Mouse (Mus musculus) midbrain, embryonic 14.5 days (tissue): ENCODE results near the gene Lmo4. TPM values are rescaled to one million over a fixed set of nuclear protein-coding genes. Genes with fewer than 3 reads are reported as not detected.

Source experiments
- ATAC-seq: fragments of 200-750 bp; cut with Nextera tagmentation; 2 replicates; pipeline ENCODE4 v1.8.0; 2017; ENCODE audit warnings: moderate number of reproducible peaks, moderate library complexity; ENCODE audit not compliant: low FRiP score, low TSS enrichment
- DNase-seq: peaks from one replicate; pipeline ENCODE4 v3.0.0-alpha.2; 2015
- H3K27ac ChIP-seq: fragments of 300-500 bp; sonication (generic); replicated peaks from 2 replicates; pipeline ENCODE4 v1.5.1; 2014; ENCODE audit warnings: mild to moderate bottlenecking, low read depth, low read length, moderate library complexity
- H3K27me3 ChIP-seq: fragments of 300-500 bp; sonication (generic); 2 replicates; pipeline ENCODE4 v1.6.1; 2014; ENCODE audit warnings: low read length, control low read depth, mixed read lengths; ENCODE audit not compliant: control insufficient read depth, insufficient read depth
- H3K36me3 ChIP-seq: fragments of 300-500 bp; sonication (generic); 2 replicates; pipeline ENCODE4 v1.6.1; 2014; ENCODE audit warnings: low read length, control low read depth; ENCODE audit not compliant: control insufficient read depth, insufficient read depth
- H3K4me1 ChIP-seq: fragments of 300-500 bp; sonication (generic); 2 replicates; pipeline ENCODE4 v1.6.1; 2014; ENCODE audit warnings: mild to moderate bottlenecking, antibody characterized with exemption, low read length, control low read depth; ENCODE audit not compliant: control insufficient read depth, insufficient read depth
- H3K4me2 ChIP-seq: fragments of 300-500 bp; sonication (generic); 2 replicates; pipeline ENCODE4 v1.6.1; 2014; ENCODE audit warnings: mild to moderate bottlenecking, low read length, moderate library complexity
- H3K4me3 ChIP-seq: fragments of 300-500 bp; sonication (generic); replicated peaks from 2 replicates; pipeline ENCODE4 v1.5.1; 2014; ENCODE audit warnings: low read depth, low read length
- H3K9ac ChIP-seq: fragments of 300-500 bp; sonication (generic); replicated peaks from 2 replicates; pipeline ENCODE4 v1.6.1; 2014; ENCODE audit warnings: mild to moderate bottlenecking, low read length, moderate library complexity
- H3K9me3 ChIP-seq: fragments of 300-500 bp; sonication (generic); 2 replicates; pipeline ENCODE4 v1.6.1; 2016; ENCODE audit warnings: low read length, control low read depth, mixed read lengths; ENCODE audit not compliant: control insufficient read depth
- WGBS: fragments of 180-500 bp; shearing (Covaris S2); extraction: QIAGEN DNeasy Blood & Tissue Kit; methylation state at CpG from one replicate; pipeline ENCODE4 v1.1.7; 2014; 5-methylcytosine and 5-hydroxymethylcytosine counted together
- polyA plus RNA-seq: library from polyadenylated mRNA; unstranded; fragments of >200 nt; fragmentation: Nextera tagmentation; extraction: Ambion mirVana; gene quantifications from 2 replicates; pipeline ENCODE4 v1.2.1, GENCODE M21; 2014

The Lmo4 gene
- polyA plus RNA-seq, 1 experiment from 2014 or later: 67.5 TPM

- ATAC-seq: no peak
Measured at GRCm38 (mm10) chr3:144185327-144186152, 19.5 kb downstream of the Lmo4 start.

GRCm38 (mm10) chr3:144184918-144185317 is 20.1 kb downstream of the Lmo4 start:
- no peaks in the 10 kb centered on the region for H3K27me3 ChIP-seq
- no peak overlapping the region for H3K9ac ChIP-seq
- no peaks in the 10 kb centered on the region for H3K9me3 ChIP-seq
- WGBS: 89% methylated on average over 4 of the region's 4 CpGs
- ATAC-seq (no peak), DNase-seq (no peak)
- no peak overlapping the region for H3K27ac ChIP-seq
- no peak overlapping the region for H3K4me3 ChIP-seq
- H3K4me2 ChIP-seq: no peak overlapping the region
- H3K36me3 ChIP-seq: peaks cover 15% of the 10 kb centered on the region
- H3K4me1 ChIP-seq: no peaks in the 10 kb centered on the region

More at GRCm38 (mm10) chr3:144185327-144186152, 19.5 kb downstream of the Lmo4 start:
- Histone ChIP-seq H3K4me1 (no peaks in the 10 kb centered on the region), H3K27ac (no peak overlapping the region), H3K9me3 (no peaks in the 10 kb centered on the region), H3K36me3 (peaks cover 19% of the 10 kb centered on the region), H3K9ac (no peak overlapping the region), H3K4me3 (no peak overlapping the region), H3K27me3 (no peaks in the 10 kb centered on the region), H3K4me2 (no peak overlapping the region)
- WGBS: 88% methylated on average over 13 of the region's 13 CpGs
- DNase-seq: no peak

GRCm38 (mm10) chr3:144182229-144182628 is 22.8 kb downstream of the Lmo4 start:
- Histone ChIP-seq H3K9me3 (no peaks in the 10 kb centered on the region), H3K36me3 (peaks cover 2% of the 10 kb centered on the region), H3K9ac (no peak overlapping the region), H3K4me2 (no peak overlapping the region), H3K4me3 (no peak overlapping the region), H3K27me3 (no peaks in the 10 kb centered on the region), H3K27ac (no peak overlapping the region), H3K4me1 (no peaks in the 10 kb centered on the region)
- WGBS: 79% methylated on average over 6 of the region's 6 CpGs
- ATAC-seq: no peak
- DNase-seq: no peak

DNA sequence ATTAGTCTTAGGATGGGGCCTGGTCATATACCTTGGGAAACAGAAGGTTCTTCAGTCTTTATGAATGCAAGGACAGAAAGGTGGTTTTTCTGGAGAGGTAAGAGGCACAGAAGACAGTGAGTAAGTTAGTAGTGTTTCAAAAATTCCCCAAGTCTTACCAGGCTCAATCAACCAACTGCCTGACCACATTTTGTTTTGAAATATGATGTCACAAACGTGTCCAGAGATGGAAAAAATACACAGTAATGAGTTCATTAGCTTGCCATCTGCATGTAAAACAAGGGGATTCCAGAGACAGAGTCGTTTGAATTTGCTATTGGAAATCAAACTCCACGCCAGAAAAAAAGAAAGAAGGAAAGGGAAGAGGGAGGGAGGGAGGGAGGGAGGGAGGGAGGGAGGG is 26.1 kb downstream of the Lmo4 start:
- WGBS: 67% methylated on average over 3 of the region's 3 CpGs
- no peaks in the 10 kb centered on the region for H3K27me3 ChIP-seq
- DNase-seq: no peak
- no peak for ATAC-seq
- no peak overlapping the region for H3K9ac ChIP-seq
- H3K4me2 ChIP-seq: no peak overlapping the region
- no peak overlapping the region for H3K4me3 ChIP-seq
- no peaks in the 10 kb centered on the region for H3K36me3 ChIP-seq
- no peaks in the 10 kb centered on the region for H3K4me1 ChIP-seq
- H3K27ac ChIP-seq: no peak overlapping the region
- no peaks in the 10 kb centered on the region for H3K9me3 ChIP-seq

DNA sequence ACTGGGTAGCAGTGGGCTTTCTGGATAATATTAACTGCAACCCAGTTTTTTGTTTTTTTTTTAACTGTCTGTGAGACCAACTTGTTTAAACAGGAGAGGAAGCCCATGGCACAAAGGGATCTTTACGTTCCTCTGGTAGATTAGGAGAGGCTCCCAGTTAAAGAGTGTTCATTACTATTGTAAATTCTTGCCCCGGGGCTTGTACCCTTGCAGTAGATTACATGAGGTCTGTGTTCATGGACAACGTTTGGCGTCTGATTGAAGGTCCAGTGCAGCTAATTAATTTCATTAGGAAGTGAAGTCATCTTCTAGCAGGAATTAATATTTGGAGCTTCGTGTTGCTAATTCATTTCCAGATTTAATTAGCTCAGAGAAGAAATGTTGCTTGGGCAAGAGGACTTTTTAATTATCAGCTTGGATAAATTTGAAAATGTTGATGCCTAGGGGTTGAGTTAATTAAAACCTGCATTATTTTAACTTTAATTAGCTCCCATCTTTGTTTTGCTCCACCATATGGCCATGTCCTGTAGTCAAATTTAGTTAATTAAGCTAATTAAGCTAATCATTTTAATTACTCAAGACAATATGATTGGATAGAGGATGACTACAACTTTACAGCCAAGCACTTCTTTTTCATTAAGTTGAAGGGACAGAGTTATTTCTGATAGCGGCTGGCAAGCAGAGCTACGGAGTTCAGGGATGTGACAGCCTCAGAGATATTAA is 31.0 kb downstream of the Lmo4 start:
- Histone ChIP-seq H3K9me3 (no peaks in the 10 kb centered on the region), H3K4me1 (no peaks in the 10 kb centered on the region), H3K27ac (no peak overlapping the region), H3K36me3 (no peaks in the 10 kb centered on the region), H3K4me2 (no peak overlapping the region), H3K4me3 (no peak overlapping the region), H3K9ac (no peak overlapping the region), H3K27me3 (no peaks in the 10 kb centered on the region)
- DNase-seq (peak; percentile 60), ATAC-seq (peak; percentile 43; the same call in 1 of the 2 replicates)
- 67% methylated on average over 7 of the region's 7 CpGs for WGBS

- H3K27ac ChIP-seq: no peak overlapping the region
- H3K36me3 ChIP-seq: no peaks in the 10 kb centered on the region
- H3K4me3 ChIP-seq: no peak overlapping the region
- no peak for ATAC-seq
- no peak for DNase-seq
- no peaks in the 10 kb centered on the region for H3K27me3 ChIP-seq
- H3K4me2 ChIP-seq: no peak overlapping the region
- H3K9ac ChIP-seq: no peak overlapping the region
- H3K4me1 ChIP-seq: no peaks in the 10 kb centered on the region
- H3K9me3 ChIP-seq: no peaks in the 10 kb centered on the region
- 92% methylated on average over 11 of the region's 11 CpGs for WGBS
Measured at GRCm38 (mm10) chr3:144173138-144173537, 31.9 kb downstream of the Lmo4 start.

DNA sequence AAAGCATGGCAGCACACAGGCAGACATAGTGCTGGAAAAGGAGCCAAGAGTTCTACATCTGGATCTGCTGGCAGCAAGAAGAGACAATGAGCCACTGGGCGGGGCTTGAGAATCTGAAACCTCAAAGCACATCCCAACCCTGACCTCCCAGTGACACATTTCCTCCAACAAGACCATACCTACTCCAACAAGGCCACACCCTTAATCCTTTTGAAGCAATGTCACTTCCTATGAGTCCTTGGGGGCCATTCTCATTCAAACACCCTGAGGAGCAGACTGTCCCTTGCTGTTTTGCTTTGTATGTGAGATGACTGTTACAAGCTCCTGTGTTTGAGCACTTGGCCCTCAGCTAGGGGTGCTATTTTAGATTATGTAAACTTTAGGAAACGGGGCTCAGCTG is 33.3 kb downstream of the Lmo4 start:
- H3K4me3 ChIP-seq: no peak overlapping the region
- no peaks in the 10 kb centered on the region for H3K4me1 ChIP-seq
- no peak overlapping the region for H3K4me2 ChIP-seq
- H3K27me3 ChIP-seq: no peaks in the 10 kb centered on the region
- no peaks in the 10 kb centered on the region for H3K36me3 ChIP-seq
- no peak overlapping the region for H3K9ac ChIP-seq
- H3K27ac ChIP-seq: no peak overlapping the region
- ATAC-seq: no peak
- no peaks in the 10 kb centered on the region for H3K9me3 ChIP-seq
- DNase-seq: no peak
- WGBS: 88% methylated on average over 2 of the region's 2 CpGs

GRCm38 (mm10) chr3:144170539-144170938 is 34.5 kb downstream of the Lmo4 start:
- Histone ChIP-seq H3K4me1 (no peaks in the 10 kb centered on the region), H3K27ac (no peak overlapping the region), H3K9ac (no peak overlapping the region), H3K9me3 (no peaks in the 10 kb centered on the region), H3K36me3 (no peaks in the 10 kb centered on the region), H3K27me3 (no peaks in the 10 kb centered on the region), H3K4me3 (no peak overlapping the region), H3K4me2 (no peak overlapping the region)
- no peak for DNase-seq
- ATAC-seq: no peak
- 84% methylated on average over 2 of the region's 2 CpGs for WGBS
